Mouse (Mus musculus) lung, postnatal 0 days (tissue): ENCODE results near the gene Gm44790.

Source experiments
- CTCF ChIP-seq: IDR thresholded peaks from 2 replicates; pipeline ENCODE4 v1.5.1; 2016; ENCODE audit warnings: antibody characterized with exemption, mild to moderate bottlenecking
- EP300 ChIP-seq: IDR thresholded peaks from 2 replicates; pipeline ENCODE4 v1.6.1; 2016; ENCODE audit warnings: antibody characterized with exemption, mild to moderate bottlenecking, control low read depth

DNA sequence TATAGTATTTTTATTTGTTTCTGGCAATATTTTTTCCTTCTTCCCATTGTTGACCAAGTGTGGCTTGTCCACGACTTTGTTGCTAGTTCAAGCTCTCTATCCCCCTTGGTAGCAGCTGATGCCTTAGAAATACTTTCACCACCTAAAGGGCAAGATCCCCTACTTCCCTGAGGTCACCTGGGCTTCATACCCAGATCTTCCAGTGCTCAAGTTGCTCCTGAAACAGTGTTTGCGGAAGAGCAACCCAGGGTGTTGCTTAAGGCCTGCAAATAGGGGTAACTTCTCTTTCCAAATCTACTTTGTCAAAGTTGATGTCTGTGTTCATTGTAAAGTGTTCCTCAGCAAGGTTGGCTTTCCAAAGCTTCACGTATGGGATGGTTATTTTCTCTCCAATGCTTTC, 7.2 kb upstream of the Gm44790 start:
- TF ChIP-seq CTCF: no peak
- no peak for TF ChIP-seq EP300
